Mouse (Mus musculus): ENCODE results near the gene Pnck.

Gene Pnck

GRCm38 (mm10) chrX:73659575-73660283 lies at the start of gene Pnck:
Gene Pnck, minus strand, starts transcription at chrX:73660117.
- DNase-seq (ENCODE audit: low spot score): no peak

DNA sequence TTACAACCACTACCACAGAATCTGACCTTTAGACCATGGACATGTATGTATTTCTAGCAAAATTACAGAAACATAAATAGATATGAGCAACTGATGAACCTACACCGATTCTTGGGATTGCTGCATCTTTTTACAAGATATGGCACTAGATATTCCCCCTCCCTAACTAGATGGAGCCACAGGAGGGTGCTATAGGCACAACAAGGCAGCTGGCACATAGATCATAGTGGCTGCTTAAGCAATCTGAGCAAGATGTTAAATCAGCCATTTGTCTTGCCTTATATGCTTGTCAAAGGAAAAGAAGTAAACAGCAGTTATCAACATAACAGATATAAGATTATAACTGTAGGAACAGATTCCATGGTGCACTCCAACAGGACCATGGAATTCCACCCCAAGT lies 40.6 kb upstream of the Pnck start:
- no peak for DNase-seq (ENCODE audit: low spot score)

DNA sequence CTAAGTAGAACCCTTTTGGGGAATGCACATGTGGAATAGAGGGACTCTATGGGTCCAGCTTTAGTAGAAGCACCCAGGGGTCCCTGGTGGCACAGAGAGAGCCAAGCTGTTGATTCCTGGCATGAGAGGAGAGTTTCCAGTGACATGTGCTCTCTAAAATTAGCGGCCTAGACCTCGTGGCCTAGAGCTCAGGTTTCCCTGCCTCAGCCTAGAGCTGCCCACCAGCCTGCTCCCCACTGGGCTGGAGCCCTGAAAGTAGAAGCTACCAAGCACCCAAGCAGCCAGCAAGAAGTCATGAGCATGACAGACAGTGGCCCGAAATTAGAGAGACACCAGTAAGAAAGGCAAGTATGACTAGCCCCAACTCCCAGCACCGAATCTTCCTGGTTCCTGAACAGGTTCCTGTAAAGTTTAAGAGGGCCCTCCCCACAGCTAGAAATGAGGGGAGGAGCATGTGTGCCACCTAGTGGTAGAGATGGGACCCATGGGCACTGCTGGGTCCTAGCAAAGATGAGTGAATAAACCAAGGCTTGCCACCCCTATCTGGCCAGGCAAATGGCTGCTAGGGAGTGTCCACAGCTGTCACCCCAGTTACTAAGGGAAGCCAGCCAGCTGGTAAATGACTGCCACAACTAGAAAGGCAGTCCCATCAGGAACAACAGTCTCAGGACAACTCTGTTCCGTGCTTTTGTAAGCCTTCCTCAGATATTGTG lies 31.2 kb upstream of the Pnck start:
- DNase-seq (ENCODE audit: low spot score): peak; percentile 68

DNA sequence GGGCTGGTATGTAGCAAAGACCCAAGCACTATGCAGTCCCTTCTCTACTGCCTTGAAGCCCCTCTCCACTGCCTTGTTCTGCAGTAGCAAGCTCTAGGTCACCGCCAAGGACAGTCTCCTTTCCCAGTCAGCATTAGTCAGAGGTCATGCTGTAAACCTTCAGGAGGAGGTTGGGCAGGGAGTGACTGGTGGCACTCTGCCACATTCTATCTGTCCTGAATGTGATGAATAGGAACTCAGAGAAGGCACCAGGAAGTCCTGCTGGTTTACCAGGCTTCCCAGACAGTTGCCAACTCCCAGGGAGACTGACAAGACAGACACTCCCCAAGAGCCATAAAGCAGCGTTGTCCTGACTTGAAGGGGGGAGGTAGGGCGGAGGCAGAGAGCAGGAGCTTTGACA lies 25.7 kb upstream of the Pnck start:
- no peak for DNase-seq (ENCODE audit: low spot score)

GRCm38 (mm10) chrX:73684978-73685377 lies 25.1 kb upstream of the Pnck start:
- no peak for DNase-seq (ENCODE audit: low spot score)

DNA sequence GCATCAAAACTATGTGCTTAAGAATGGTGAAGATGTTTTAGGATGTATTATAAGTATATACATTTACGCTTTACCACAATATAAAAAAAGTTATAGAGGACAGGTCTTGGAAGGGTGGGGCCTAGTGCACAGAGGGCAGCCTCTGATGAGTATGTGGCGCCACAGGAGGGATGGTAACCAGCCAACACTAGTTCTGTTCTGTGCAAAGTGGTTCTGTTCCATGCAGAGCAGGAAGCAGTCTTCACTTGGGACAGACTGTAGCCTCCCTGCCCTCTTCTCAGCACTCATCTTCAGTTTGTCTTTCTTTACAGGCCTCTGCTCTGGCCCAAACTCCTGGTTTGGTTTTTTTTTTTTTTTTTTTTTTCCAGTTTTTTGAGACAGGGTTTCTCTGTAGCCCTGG lies 24.2 kb upstream of the Pnck start:
- DNase-seq (ENCODE audit: low spot score): no peak

- DNase-seq (ENCODE audit: low spot score): no peak
These were observed 16.8 kb upstream of the Pnck start for GRCm38 (mm10) chrX:73676668-73677067.

GRCm38 (mm10) chrX:73675231-73675630 lies 15.3 kb upstream of the Pnck start:
- DNase-seq (ENCODE audit: low spot score): no peak

GRCm38 (mm10) chrX:73673968-73674661 lies 14.2 kb upstream of the Pnck start:
- no peak for DNase-seq (ENCODE audit: low spot score)

GRCm38 (mm10) chrX:73673619-73673967 lies 13.7 kb upstream of the Pnck start:
- no peak for DNase-seq (ENCODE audit: low spot score)

DNA sequence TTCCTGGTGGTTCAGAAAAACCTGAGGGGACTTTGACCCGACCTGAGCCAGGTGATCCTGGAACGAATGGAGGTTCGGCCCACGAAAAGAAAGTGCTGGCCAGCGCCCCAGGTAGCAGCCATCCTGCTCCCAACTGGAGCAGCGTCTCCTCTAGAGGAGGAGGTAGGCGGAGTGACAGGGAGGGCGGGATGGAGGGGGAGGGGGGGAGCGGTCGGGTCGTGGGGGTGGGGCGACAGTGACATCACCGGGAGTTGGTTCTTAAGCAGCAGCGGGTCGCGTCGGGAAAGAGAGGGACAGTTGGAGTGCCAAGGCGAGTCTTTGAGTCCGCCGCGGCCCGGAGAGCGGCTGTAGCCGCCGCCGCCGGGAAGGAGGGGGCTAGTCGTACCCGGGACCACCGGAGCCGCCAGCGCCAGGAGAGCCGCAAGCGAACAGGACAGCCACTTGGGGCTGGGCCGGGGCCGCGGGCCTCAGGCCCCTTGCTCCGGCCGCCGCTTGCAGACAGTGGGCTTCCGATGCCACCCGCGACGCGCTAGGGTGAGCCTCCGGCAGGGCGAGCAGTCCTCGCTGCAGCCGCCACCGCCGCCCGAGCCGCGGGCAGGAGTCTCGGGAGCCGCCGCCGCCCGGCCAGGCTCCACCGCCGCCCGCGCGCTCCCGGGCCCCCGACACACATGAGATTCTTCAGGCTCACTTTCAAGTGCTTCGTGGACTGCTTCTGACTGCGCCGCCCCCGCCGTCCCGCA lies 13.1 kb upstream of the Pnck start, which contains the start of gene Slc6a8:
Slc6a8 (plus strand) TSS at position 272 of the 740 bp plus-strand sequence.
- peak; percentile 60 for DNase-seq (ENCODE audit: low spot score)

GRCm38 (mm10) chrX:73672031-73672431 lies 12.1 kb upstream of the Pnck start:
- peak; percentile 38 for DNase-seq (ENCODE audit: low spot score)

GRCm38 (mm10) chrX:73663143-73663542 lies 3.2 kb upstream of the Pnck start:
- no peak for DNase-seq (ENCODE audit: low spot score)

GRCm38 (mm10) chrX:73660284-73660665 lies 358 bp upstream of the Pnck start:
- DNase-seq (ENCODE audit: low spot score): no peak

DNA sequence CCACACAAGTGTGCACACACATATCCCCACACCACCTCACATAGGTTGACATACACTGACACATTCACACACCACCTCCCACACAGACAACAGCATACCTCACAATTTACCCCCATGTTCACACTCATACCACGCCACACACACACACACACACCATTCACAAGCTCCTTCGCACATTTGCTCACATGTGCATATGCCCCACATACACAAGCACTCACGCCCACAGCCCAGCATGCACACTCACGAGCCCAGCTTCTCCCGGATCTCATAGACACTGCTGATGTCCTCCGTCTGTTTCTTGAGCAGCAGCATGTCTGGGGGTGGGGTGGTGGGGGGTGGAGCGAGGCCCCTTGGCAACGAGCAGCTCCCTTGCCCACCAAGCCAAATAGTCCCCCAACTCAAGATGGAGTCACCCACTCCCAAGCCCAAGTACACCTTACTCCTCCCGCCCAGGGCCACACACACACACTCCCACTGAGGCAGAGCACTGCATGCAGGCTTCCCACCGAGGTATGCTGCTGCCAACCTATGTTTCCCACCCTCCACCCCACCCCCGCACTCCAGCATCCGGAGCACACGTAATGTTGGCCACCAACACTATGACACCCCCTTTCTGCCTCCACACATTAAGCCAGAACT lies 862 bp downstream of the Pnck start:
- DNase-seq (ENCODE audit: low spot score): no peak

- no peak for DNase-seq (ENCODE audit: low spot score)
These were observed 1.5 kb downstream of the Pnck start for GRCm38 (mm10) chrX:73658391-73658790.

GRCm38 (mm10) chrX:73655529-73655928 lies 4.4 kb downstream of the Pnck start:
- peak; percentile 33 for DNase-seq (ENCODE audit: low spot score)

DNA sequence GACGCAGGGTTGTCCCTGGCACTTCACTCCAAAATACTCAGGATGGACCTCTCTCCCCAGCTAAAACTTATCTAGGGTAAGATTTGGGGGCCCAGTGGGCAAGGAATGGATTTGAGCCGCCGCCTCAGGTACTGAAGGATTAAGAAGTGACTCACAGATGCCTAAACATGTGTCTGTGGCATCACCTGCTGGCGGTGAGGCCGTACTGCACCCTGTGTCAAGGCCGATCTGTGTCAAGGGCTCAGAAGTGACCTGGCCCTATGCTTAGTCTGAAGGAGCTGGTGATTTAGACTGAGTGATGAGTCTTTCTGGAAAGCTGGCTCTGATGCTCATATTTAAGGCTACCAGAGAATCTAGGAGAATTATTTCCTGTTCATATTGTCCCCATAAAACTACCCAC lies 5.7 kb downstream of the Pnck start:
- DNase-seq (ENCODE audit: low spot score): peak; percentile 39

DNA sequence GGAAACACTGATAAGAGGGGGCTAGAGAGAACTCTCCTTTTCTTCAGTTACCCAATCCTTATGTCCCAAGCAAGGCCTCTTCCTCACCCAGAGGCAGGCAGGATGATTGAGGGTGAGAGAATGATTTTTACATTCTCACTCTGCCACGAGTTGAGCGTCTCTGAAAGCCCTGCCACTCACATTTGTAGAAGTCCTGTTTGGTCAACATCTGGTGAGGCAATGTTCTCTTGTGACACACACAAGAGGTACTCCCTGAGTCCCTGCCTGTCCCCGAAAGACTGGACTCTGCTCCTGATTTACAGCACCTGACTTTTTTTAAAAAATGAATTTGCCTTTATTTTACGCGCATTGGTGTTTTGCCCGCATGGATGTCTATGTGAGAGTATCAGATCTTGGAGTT lies 6.5 kb downstream of the Pnck start:
- no peak for DNase-seq (ENCODE audit: low spot score)

- no peak for DNase-seq (ENCODE audit: low spot score)
These were observed 9.0 kb downstream of the Pnck start for GRCm38 (mm10) chrX:73650869-73651268.

GRCm38 (mm10) chrX:73645121-73645520 lies 14.8 kb downstream of the Pnck start:
- DNase-seq (ENCODE audit: low spot score): no peak

GRCm38 (mm10) chrX:73639901-73640469 lies 19.9 kb downstream of the Pnck start:
- no peak for DNase-seq (ENCODE audit: low spot score)
